Mouse (Mus musculus) gonadal fat pad, adult 2 months (tissue): ENCODE measurements around the gene Btn2a2. TPM values are rescaled to one million over a fixed set of nuclear protein-coding genes. Genes with fewer than 3 reads are reported as not detected.

Experiments used
- polyA plus RNA-seq: library from polyadenylated mRNA; depleted of rRNA; stranded (reverse); fragments of >200 nt; gene quantifications from 2 replicates; pipeline ENCODE4 v1.2.3, GENCODE M21; 2012; rRNA removed

Gene Btn2a2
- polyA plus RNA-seq, 1 experiment, result not detected

Other genes with a start within 250 kb of the Btn2a2 start
- gene Vmn1r223, start 241.7 kb downstream of the Btn2a2 start, polyA plus RNA-seq, result not detected in 2 replicates
- 2.6 and 2.9 TPM in 2 replicates for gene Zfp322a, start 119.6 kb downstream of the Btn2a2 start, polyA plus RNA-seq
- 3.8 and 3.9 TPM in 2 replicates for gene Abt1, start 65.0 kb downstream of the Btn2a2 start, polyA plus RNA-seq
- gene Btn1a1, start 23.0 kb downstream of the Btn2a2 start, polyA plus RNA-seq, result 0.09 TPM in 1 of 2 replicates, not detected in the other
- 50.9 and 92.4 TPM in 2 replicates for gene Hist1h4h, start 42.2 kb upstream of the Btn2a2 start, polyA plus RNA-seq
- 20.4 and 27.6 TPM in 2 replicates for gene Hist1h2af, start 45.0 kb upstream of the Btn2a2 start, polyA plus RNA-seq
- gene Hist1h3g, start 46.6 kb upstream of the Btn2a2 start, polyA plus RNA-seq, result 1.5 and 2.8 TPM in 2 replicates
- 0.61 and 0.81 TPM in 2 replicates for gene Hist1h2bh, start 54.5 kb upstream of the Btn2a2 start, polyA plus RNA-seq
- gene Hist1h3f, start 55.2 kb upstream of the Btn2a2 start, polyA plus RNA-seq, result 1.9 and 2.1 TPM in 2 replicates
- 3.9 and 8.5 TPM in 2 replicates for gene Hist1h4f, start 62.8 kb upstream of the Btn2a2 start, polyA plus RNA-seq
- 0.19 and 0.24 TPM in 2 replicates for gene Hist1h1d, start 64.4 kb upstream of the Btn2a2 start, polyA plus RNA-seq
- gene Hist1h3e, start 73.5 kb upstream of the Btn2a2 start, polyA plus RNA-seq, result 11.9 and 13.2 TPM in 2 replicates
- 0.49 and 1.3 TPM in 2 replicates for gene Hist1h2ae, start 82.4 kb upstream of the Btn2a2 start, polyA plus RNA-seq
- 18.7 and 22.4 TPM in 2 replicates for gene Hist1h2bg, start 82.5 kb upstream of the Btn2a2 start, polyA plus RNA-seq
- gene Hist1h2bf, start 85.3 kb upstream of the Btn2a2 start, polyA plus RNA-seq, result 2.0 and 2.9 TPM in 2 replicates
- gene Hist1h2ad, start 85.5 kb upstream of the Btn2a2 start, polyA plus RNA-seq, result 1.3 and 2.0 TPM in 2 replicates
- gene Hist1h3d, start 86.9 kb upstream of the Btn2a2 start, polyA plus RNA-seq, result 3.8 and 4.1 TPM in 2 replicates
- gene Hist1h4d, start 92.7 kb upstream of the Btn2a2 start, polyA plus RNA-seq, result 6.9 and 9.6 TPM in 2 replicates
- 5.4 and 9.0 TPM in 2 replicates for gene Hist1h2be, start 132.3 kb upstream of the Btn2a2 start, polyA plus RNA-seq
- gene Hist1h1e, start 133.7 kb upstream of the Btn2a2 start, polyA plus RNA-seq, result 3.1 and 3.9 TPM in 2 replicates
- gene Hist1h2ac, start 195.1 kb upstream of the Btn2a2 start, polyA plus RNA-seq, result 0.32 and 0.63 TPM in 2 replicates
- gene Hist1h2bc, start 195.3 kb upstream of the Btn2a2 start, polyA plus RNA-seq, result 245 and 281 TPM in 2 replicates
- gene Hist1h1t, start 207.0 kb upstream of the Btn2a2 start, polyA plus RNA-seq, result not detected in 2 replicates
- gene Hist1h4c, start 209.6 kb upstream of the Btn2a2 start, polyA plus RNA-seq, result 3.9 and 6.4 TPM in 2 replicates
- 21.7 and 43.9 TPM in 2 replicates for gene Hfe, start 222.0 kb upstream of the Btn2a2 start, polyA plus RNA-seq
- 70.6 and 72.3 TPM in 2 replicates for gene Hist1h1c, start 250.0 kb upstream of the Btn2a2 start, polyA plus RNA-seq